Mouse (Mus musculus): ENCODE measurements at regions not wholly inside any gene's neighbourhood (a gene's known extent, or its start where the extent isn't known, plus 50 kb on each side); places are given as distances from the start of the nearest gene placed in this dataset.
A peak's percentile ranks its signal among the peaks of the same experiment; 100 is the strongest.

GRCm38 (mm10) chr4:53219351-53219750 is 59.7 kb upstream of the Abca1 start:
- DNase-seq (ENCODE audit: low spot score), result peak; percentile 58

- DNase-seq (ENCODE audit: low spot score), result no peak
These were observed 59.1 kb upstream of the Abca1 start for GRCm38 (mm10) chr4:53218752-53219151.

DNA sequence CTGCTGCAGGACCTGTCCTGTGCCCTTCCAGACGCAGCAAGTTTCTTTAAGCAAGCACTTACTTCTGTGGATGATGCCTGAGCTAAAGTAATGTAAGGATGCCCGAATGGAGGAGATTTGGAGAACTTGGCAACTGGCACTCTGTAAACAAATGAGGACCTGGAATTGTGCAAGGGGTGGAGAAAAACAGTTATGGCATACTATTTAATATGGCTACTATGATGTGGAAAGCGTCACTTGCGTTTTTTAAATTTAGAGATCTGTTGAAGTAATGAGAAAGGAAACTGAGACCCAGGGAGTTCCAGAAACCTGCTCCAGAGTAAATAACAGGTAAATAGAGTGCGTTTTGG is 58.6 kb upstream of the Abca1 start:
- no peak for DNase-seq (ENCODE audit: low spot score)

GRCm38 (mm10) chr4:53217608-53218290 is 58.1 kb upstream of the Abca1 start:
- DNase-seq (ENCODE audit: low spot score), result peak; percentile 78

- no peak for DNase-seq (ENCODE audit: low spot score)
These were observed 52.8 kb upstream of the Abca1 start for GRCm38 (mm10) chr4:53212541-53212940.

GRCm38 (mm10) chr4:53210685-53211084 is 51.0 kb upstream of the Abca1 start:
- DNase-seq (ENCODE audit: low spot score), result no peak
